Mouse (Mus musculus): ENCODE measurements around the gene Bpgm. TPM values are rescaled to one million over a fixed set of nuclear protein-coding genes. Genes with fewer than 3 reads are reported as not detected.

The Bpgm gene
- total RNA-seq, 2 experiments from 2014 or later, result 75.1 to 75.4 TPM

DNA sequence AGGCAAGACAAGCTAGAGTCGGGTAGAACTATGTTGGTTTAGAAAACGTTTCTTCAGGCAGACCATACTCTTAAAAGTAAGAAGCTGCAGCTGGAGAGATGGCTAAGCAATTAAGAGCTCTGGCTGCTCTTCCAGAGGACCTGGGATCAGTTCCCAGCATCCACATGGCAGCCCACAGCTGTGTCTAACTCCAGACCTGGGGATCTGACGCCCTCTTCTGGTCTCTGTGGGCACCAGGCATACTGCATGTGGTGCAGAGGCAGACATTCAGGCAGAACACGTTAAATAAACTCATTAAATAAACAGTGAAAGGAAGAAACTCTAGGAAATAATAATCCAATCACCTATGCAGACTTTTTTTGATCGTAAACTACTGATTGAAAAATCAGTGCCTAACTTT, 7.4 kb downstream of the Bpgm start:
- no peak for DNase-seq (ENCODE audit: low spot score in 2 of 2)

- no peak for DNase-seq (ENCODE audit: low spot score in 2 of 2)
These were observed 7.8 kb downstream of the Bpgm start for GRCm38 (mm10) chr6:34483811-34484210.

GRCm38 (mm10) chr6:34486071-34486626, 10.1 kb downstream of the Bpgm start:
- no peak for DNase-seq (ENCODE audit: low spot score in 2 of 2)

- no peak for DNase-seq (ENCODE audit: low spot score in 2 of 2)
These were observed 17.5 kb downstream of the Bpgm start for GRCm38 (mm10) chr6:34493327-34494095.

DNA sequence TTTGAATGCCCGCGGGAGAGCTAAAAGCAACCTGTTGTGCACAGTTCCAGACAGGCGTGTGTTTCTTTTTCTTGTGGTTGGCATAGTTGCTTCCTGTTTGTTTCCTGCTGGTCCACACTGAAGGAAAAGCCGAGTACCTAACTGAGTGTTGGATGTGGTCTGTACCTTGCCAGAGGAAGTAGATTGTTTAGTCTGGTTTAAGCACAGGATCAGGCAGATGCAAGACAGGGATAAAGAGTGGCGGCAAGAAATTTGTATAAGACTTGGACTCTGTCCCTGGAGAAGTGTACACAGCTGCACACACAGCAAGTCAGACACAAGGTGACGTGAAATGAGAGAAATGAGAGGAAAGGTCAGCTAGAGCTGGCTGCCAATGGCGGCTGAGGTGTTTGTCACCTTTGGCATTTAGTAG, 19.1 kb downstream of the Bpgm start:
- no peak for DNase-seq (ENCODE audit: low spot score in 2 of 2)

DNA sequence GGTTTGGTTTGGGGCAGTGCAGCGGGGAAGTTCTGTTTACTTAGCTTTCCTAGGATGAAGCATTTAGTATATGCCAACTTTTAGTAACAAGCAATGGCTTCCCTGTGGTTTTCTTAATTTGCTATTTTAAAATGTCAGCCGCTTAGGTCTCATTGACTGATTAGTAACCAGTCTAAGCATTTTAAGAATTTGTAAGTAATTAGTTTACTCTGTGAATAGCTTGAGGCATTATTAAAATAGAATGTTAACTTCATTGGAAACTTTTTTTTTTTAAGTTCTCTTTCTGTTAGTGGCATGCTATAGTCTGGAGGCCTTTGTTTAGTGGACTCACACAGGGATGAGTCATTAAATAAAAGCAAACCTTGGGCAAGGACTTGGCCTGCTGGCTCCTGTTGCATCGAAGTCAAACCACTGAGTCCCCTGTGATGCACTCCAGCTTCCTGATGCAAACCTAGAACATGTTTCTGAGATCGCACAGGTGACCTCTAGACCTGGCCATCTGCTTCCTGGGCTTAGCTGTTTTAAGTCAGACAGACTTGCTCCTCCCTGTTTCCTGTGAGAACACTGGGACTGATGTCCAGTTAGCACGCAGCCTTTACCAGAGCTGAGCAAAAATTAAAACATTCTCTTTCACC, 22.1 kb downstream of the Bpgm start:
- DNase-seq (ENCODE audit: low spot score in 2 of 2), result no peak

- DNase-seq (ENCODE audit: low spot score in 2 of 2), result peak in 1 of 2 experiments; percentile 36
These were observed 26.3 kb downstream of the Bpgm start for GRCm38 (mm10) chr6:34502291-34502690.

- DNase-seq (ENCODE audit: low spot score in 2 of 2), result no peak
These were observed 29.9 kb downstream of the Bpgm start for GRCm38 (mm10) chr6:34505957-34506356.

GRCm38 (mm10) chr6:34507581-34507980, 31.6 kb downstream of the Bpgm start:
- DNase-seq (ENCODE audit: low spot score in 2 of 2), result no peak

- DNase-seq (ENCODE audit: low spot score in 2 of 2), result no peak
These were observed 32.0 kb downstream of the Bpgm start for GRCm38 (mm10) chr6:34508016-34508415.

GRCm38 (mm10) chr6:34510277-34510676, 34.3 kb downstream of the Bpgm start:
- DNase-seq (ENCODE audit: low spot score in 2 of 2), result no peak

GRCm38 (mm10) chr6:34511410-34511809, 35.4 kb downstream of the Bpgm start:
- no peak for DNase-seq (ENCODE audit: low spot score in 2 of 2)

DNA sequence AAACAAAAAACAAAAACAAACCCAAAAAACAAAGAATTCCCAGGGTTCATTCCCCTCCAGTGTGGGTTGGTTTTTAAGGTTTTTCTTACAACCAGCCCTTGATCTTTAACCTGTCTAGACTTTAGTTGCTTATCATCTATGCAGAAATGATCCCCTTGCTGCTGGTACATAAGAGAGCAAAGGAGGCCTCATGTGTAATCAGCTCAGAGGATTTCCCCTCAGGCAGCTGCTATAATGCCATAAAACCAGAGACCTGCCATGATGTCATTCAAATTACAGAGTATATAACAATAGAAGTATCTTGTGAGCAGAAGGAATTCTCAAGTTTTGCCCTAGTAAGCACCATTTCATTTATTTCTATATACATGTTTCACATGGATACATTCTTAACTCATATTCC, 36.7 kb downstream of the Bpgm start:
- no peak for DNase-seq (ENCODE audit: low spot score in 2 of 2)

DNA sequence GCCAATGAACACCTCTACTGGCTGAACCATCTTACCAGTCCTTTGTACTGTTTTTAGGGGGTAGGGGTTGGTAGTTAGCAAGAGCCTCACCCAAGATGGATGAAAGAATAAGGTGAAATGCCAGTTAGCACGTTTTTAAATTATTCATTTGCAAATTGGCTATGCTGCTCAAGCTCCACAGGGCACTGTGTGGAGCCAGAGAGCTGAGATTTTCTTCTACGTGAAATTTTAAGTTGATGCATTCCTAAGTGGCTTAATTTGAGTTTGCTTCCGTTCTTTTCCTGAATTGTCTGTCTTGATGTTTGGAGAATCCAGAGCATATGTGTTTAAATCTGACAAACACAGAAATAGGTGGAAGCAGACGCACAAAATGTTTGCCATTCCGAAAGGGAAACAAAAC, 38.6 kb downstream of the Bpgm start:
- DNase-seq (ENCODE audit: low spot score in 2 of 2), result peak in 1 of 2 experiments; percentile 26

- DNase-seq (ENCODE audit: low spot score in 2 of 2), result peak in 1 of 2 experiments; percentile 31
These were observed 39.2 kb downstream of the Bpgm start for GRCm38 (mm10) chr6:34515098-34515782.

GRCm38 (mm10) chr6:34515783-34516099, 39.7 kb downstream of the Bpgm start:
- no peak for DNase-seq (ENCODE audit: low spot score in 2 of 2)

GRCm38 (mm10) chr6:34517750-34518149, 41.7 kb downstream of the Bpgm start:
- DNase-seq (ENCODE audit: low spot score in 2 of 2), result no peak

DNA sequence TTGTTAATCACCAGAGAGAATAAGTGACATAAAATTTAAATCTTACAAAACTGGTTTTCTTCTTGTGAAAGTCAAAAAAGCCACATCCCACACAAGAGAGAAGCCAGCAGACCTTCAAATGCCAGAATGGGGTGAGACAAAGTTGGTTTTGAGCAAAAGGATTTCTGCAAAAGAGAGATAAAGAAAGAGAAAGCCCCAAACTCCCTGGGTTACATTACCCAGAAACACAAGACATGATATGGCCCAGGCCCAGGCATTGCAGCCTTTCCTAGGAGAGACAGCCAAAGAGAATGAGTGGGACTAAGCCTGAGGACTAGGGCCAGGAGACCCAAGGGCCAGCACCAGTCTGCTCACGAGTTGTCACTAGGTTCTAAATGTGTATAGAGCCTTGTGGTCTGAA, 43.1 kb downstream of the Bpgm start:
- DNase-seq (ENCODE audit: low spot score in 2 of 2), result no peak

DNA sequence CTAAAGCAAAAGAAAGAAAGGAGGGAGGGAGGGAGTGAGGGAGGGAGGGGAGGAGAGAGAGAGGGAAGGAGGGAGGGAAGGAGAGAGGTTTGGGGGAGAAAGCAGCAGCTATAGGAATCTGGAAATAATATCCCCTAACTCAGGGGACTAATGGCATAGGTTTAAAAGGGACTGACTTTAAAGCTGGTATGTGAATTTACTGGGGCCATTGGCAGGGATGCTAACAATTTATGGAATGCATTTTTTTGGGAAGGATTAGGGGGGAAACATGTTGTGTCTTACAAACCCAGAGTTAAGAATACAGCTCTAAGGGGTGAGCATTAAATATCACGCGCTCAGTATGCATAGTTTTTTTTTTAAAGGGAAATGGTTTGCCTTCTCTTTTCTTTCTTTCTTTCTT, 44.5 kb downstream of the Bpgm start:
- no peak for DNase-seq (ENCODE audit: low spot score in 2 of 2)

DNA sequence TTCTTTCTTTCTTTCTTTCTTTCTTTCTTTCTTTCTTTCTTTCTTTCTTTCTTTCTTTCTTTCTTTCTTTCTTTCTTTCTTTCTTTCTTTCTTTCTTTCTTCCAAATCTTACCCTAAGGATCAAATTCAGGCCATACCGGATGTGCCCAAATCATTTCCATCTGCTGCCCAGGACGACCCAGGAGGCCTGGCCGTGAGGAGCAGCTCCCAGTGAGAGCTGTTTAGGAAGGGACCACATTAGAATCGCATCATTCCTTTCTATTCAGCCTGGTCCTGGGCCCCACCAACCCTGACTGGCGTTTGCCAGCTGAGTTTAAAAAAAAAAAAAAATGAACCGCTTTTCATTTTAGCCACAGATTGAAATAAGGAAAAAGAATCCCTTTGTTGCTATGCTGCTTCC, 44.9 kb downstream of the Bpgm start:
- no peak for DNase-seq (ENCODE audit: low spot score in 2 of 2)

DNA sequence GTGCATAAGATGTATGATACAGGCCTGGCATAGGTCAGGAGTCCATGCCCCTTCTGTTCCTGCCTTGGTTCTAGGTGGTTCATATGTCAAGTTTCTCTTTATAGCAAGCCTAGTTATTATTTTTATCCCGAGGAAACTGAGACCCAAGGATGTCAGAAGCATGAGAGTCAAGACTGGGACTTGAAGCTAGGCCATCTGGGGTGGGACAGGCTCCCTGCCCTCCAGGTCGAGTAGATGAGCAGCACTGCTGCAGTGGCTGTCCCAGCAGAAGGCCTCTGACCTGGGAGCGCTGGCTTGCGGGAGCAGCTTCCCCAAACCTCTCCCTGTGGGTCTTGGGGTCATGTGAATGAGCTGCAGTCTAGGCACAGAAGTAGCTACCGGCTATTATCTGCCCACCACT, 47.5 kb downstream of the Bpgm start:
- no peak for DNase-seq (ENCODE audit: low spot score in 2 of 2)

- DNase-seq (ENCODE audit: low spot score in 2 of 2), result no peak
These were observed 49.5 kb downstream of the Bpgm start for GRCm38 (mm10) chr6:34525499-34525924.
